Mouse (Mus musculus) myocyte (in vitro differentiated cells): ENCODE measurements around the gene Rbm28. TPM values are rescaled to one million over a fixed set of nuclear protein-coding genes. Genes with fewer than 3 reads are reported as not detected.

Experiments used
- H3K27me3 ChIP-seq: one replicate; pipeline ENCODE4 v1.6.1; 2011; ENCODE audit not compliant: control insufficient read depth, insufficient read depth, insufficient read length
- H3K36me3 ChIP-seq: one replicate; pipeline ENCODE4 v1.6.1; 2011; ENCODE audit not compliant: control insufficient read depth, insufficient read depth
- H3K4me2 ChIP-seq: one replicate; pipeline ENCODE4 v1.6.1; 2011; ENCODE audit warnings: low read depth, control low read depth
- H3K4me3 ChIP-seq: one replicate; pipeline ENCODE4 v1.5.1; 2011; ENCODE audit warnings: mild to moderate bottlenecking, control low read depth, moderate library complexity
- H3K79me2 ChIP-seq: one replicate; pipeline ENCODE4 v1.6.1; 2011; ENCODE audit not compliant: control insufficient read depth, insufficient read depth
- H3ac ChIP-seq: one replicate; pipeline ENCODE4 v1.6.1; 2011; ENCODE audit not compliant: control insufficient read depth, insufficient read length
- CEBPB ChIP-seq: IDR thresholded peaks from 2 replicates; pipeline ENCODE4 v1.6.1; 2011; ENCODE audit warnings: mild to moderate bottlenecking, moderate library complexity; ENCODE audit not compliant: poor library complexity, insufficient read depth, severe bottlenecking
- E2F4 ChIP-seq: IDR thresholded peaks from one replicate; pipeline ENCODE4 v1.6.1; 2011; ENCODE audit warnings: mild to moderate bottlenecking, control low read depth, moderate library complexity; ENCODE audit not compliant: insufficient read depth
- MAX ChIP-seq: IDR thresholded peaks from one replicate; pipeline ENCODE4 v1.6.1; 2011; ENCODE audit warnings: low read depth, mild to moderate bottlenecking, control low read depth
- MYOD1 ChIP-seq, 3 experiments: IDR thresholded peaks; one replicate each; pipeline ENCODE4 v1.6.1; 2011; ENCODE audit warnings: control low read depth in 2 of 3, low read depth in 2 of 3, mild to moderate bottlenecking in 2 of 3, moderate library complexity in 1 of 3; ENCODE audit not compliant: insufficient read length in 2 of 3, control insufficient read depth in 1 of 3
- MYOG ChIP-seq, 3 experiments: IDR thresholded peaks; one replicate each; pipeline ENCODE4 v1.6.1; 2011; ENCODE audit warnings: control low read depth in 2 of 3, low read depth in 2 of 3, mild to moderate bottlenecking in 2 of 3; ENCODE audit not compliant: insufficient read length in 2 of 3, control insufficient read depth in 1 of 3, insufficient read depth in 1 of 3
- POLR2A ChIP-seq: IDR thresholded peaks from one replicate; pipeline ENCODE4 v1.6.1; 2011; ENCODE audit warnings: low read depth, mild to moderate bottlenecking, control low read depth, moderate library complexity; ENCODE audit not compliant: insufficient read length
- POLR2AphosphoS2 ChIP-seq: IDR thresholded peaks from one replicate; pipeline ENCODE4 v1.6.1; 2011; ENCODE audit warnings: low read depth, control low read depth; ENCODE audit not compliant: insufficient read length
- REST ChIP-seq: IDR thresholded peaks from one replicate; pipeline ENCODE4 v1.6.1; 2011; ENCODE audit warnings: mild to moderate bottlenecking, control low read depth, moderate library complexity; ENCODE audit not compliant: insufficient read depth, insufficient read length
- SRF ChIP-seq: IDR thresholded peaks from one replicate; pipeline ENCODE4 v1.6.1; 2011; ENCODE audit warnings: low read depth; ENCODE audit not compliant: control insufficient read depth, insufficient read length
- TCF12 ChIP-seq: IDR thresholded peaks from one replicate; pipeline ENCODE4 v1.6.1; 2011; ENCODE audit warnings: mild to moderate bottlenecking, control low read depth; ENCODE audit not compliant: poor library complexity, insufficient read depth, severe bottlenecking
- TCF3 ChIP-seq: IDR thresholded peaks from one replicate; pipeline ENCODE4 v1.6.1; 2011; ENCODE audit warnings: low read depth, control low read depth; ENCODE audit not compliant: insufficient read length
- USF1 ChIP-seq: IDR thresholded peaks from one replicate; pipeline ENCODE4 v1.6.1; 2011; ENCODE audit warnings: low read depth, mild to moderate bottlenecking, control low read depth, moderate library complexity
- polyA plus RNA-seq: library from polyadenylated mRNA; unstranded; fragments of >200 nt; fragmentation: generic; extraction: Trizol; gene quantifications from one replicate; pipeline ENCODE4 v1.2.1, GENCODE M21; 2012; ENCODE audit warnings: missing spikeins

The Rbm28 gene
- polyA plus RNA-seq, 1 experiment = 16.2 TPM

- TF ChIP-seq E2F4 (no peak), TCF3 (no peak), USF1 (no peak), SRF (no peak), TCF12 (no peak), POLR2AphosphoS2 (no peak), MYOD1 (IDR thresholded peaks at IDR 0.05; ENCODE audit: control insufficient read depth in 1 of 3, insufficient read length in 2 of 3, low read depth in 2 of 3) (no peak), REST (no peak), MAX (no peak), POLR2A (no peak), CEBPB (no peak), MYOG (IDR thresholded peaks at IDR 0.05; ENCODE audit: control insufficient read depth in 1 of 3, insufficient read depth in 1 of 3, insufficient read length in 2 of 3, low read depth in 2 of 3) (no peak)
- no peaks in the 10 kb centered on the region for H3K79me2 ChIP-seq
- no peak overlapping the region for H3ac ChIP-seq
- no peak overlapping the region for H3K4me3 ChIP-seq
- H3K27me3 ChIP-seq = no peaks in the 10 kb centered on the region
- no peak overlapping the region for H3K4me2 ChIP-seq
- H3K36me3 ChIP-seq = peaks cover 7% of the 10 kb centered on the region
Measured at GRCm38 (mm10) chr6:29200496-29200895, 35.7 kb upstream of the Rbm28 start.

- H3K4me3 ChIP-seq = no peak overlapping the region
- H3ac ChIP-seq = no peak overlapping the region
- TF ChIP-seq SRF = no peak
- TF ChIP-seq POLR2AphosphoS2 = no peak
- no peak for TF ChIP-seq MAX
- no peak for TF ChIP-seq CEBPB
- TF ChIP-seq E2F4 = no peak
- TF ChIP-seq POLR2A = no peak
- TF ChIP-seq REST = no peak
- TF ChIP-seq USF1 = no peak
- no peak for TF ChIP-seq MYOG (IDR thresholded peaks at IDR 0.05; ENCODE audit: control insufficient read depth in 1 of 3, insufficient read depth in 1 of 3, insufficient read length in 2 of 3, low read depth in 2 of 3)
- TF ChIP-seq TCF12 = no peak
- no peak for TF ChIP-seq MYOD1 (IDR thresholded peaks at IDR 0.05; ENCODE audit: control insufficient read depth in 1 of 3, insufficient read length in 2 of 3, low read depth in 2 of 3)
- TF ChIP-seq TCF3 = no peak
- peaks cover 7% of the 10 kb centered on the region for H3K36me3 ChIP-seq
- no peak overlapping the region for H3K4me2 ChIP-seq
- no peaks in the 10 kb centered on the region for H3K79me2 ChIP-seq
- no peaks in the 10 kb centered on the region for H3K27me3 ChIP-seq
Measured at GRCm38 (mm10) chr6:29199223-29199855, 34.5 kb upstream of the Rbm28 start.

GRCm38 (mm10) chr6:29198309-29199222 lies 33.8 kb upstream of the Rbm28 start:
- H3K4me3 ChIP-seq = no peak overlapping the region
- no peak overlapping the region for H3ac ChIP-seq
- H3K4me2 ChIP-seq = peak overlapping the region; percentile 58
- peaks cover 2% of the 10 kb centered on the region for H3K36me3 ChIP-seq
- no peaks in the 10 kb centered on the region for H3K27me3 ChIP-seq
- TF ChIP-seq TCF3 = no peak
- TF ChIP-seq USF1 = no peak
- TF ChIP-seq E2F4 = no peak
- TF ChIP-seq SRF = no peak
- no peak for TF ChIP-seq MAX
- no peak for TF ChIP-seq MYOG (IDR thresholded peaks at IDR 0.05; ENCODE audit: control insufficient read depth in 1 of 3, insufficient read depth in 1 of 3, insufficient read length in 2 of 3, low read depth in 2 of 3)
- TF ChIP-seq CEBPB = no peak
- TF ChIP-seq MYOD1 (IDR thresholded peaks at IDR 0.05; ENCODE audit: control insufficient read depth in 1 of 3, insufficient read length in 2 of 3, low read depth in 2 of 3) = no peak
- TF ChIP-seq POLR2AphosphoS2 = no peak
- no peak for TF ChIP-seq REST
- no peak for TF ChIP-seq TCF12
- no peak for TF ChIP-seq POLR2A
- H3K79me2 ChIP-seq = no peaks in the 10 kb centered on the region
